Mouse (Mus musculus): ENCODE measurements around the gene Gas2.

Gene Gas2

GRCm38 (mm10) chr7:51861250-51862096 lies at the start of gene Gas2:
Gene Gas2 (plus strand): TSS chr7:51862015.
- DNase-seq, result peak; percentile 92

GRCm38 (mm10) chr7:51815473-51816282 lies 46.1 kb upstream of the Gas2 start:
- DNase-seq, result no peak

GRCm38 (mm10) chr7:51816283-51816839 lies 45.5 kb upstream of the Gas2 start:
- DNase-seq, result no peak

- no peak for DNase-seq
These were observed 43.4 kb upstream of the Gas2 start for GRCm38 (mm10) chr7:51818251-51818974.

- no peak for DNase-seq
These were observed 41.9 kb upstream of the Gas2 start for GRCm38 (mm10) chr7:51819891-51820290.

- DNase-seq, result no peak
These were observed 40.3 kb upstream of the Gas2 start for GRCm38 (mm10) chr7:51821467-51821866.

- no peak for DNase-seq
These were observed 38.1 kb upstream of the Gas2 start for GRCm38 (mm10) chr7:51823562-51824338.

GRCm38 (mm10) chr7:51831917-51832316 lies 29.9 kb upstream of the Gas2 start:
- DNase-seq, result no peak

GRCm38 (mm10) chr7:51840515-51840914 lies 21.3 kb upstream of the Gas2 start:
- no peak for DNase-seq

GRCm38 (mm10) chr7:51850877-51851276 lies 10.9 kb upstream of the Gas2 start:
- no peak for DNase-seq

- DNase-seq, result no peak
These were observed 9.8 kb upstream of the Gas2 start for GRCm38 (mm10) chr7:51851890-51852507.

GRCm38 (mm10) chr7:51862097-51862492 lies 280 bp downstream of the Gas2 start, which contains the start of gene Fancf:
Gene Fancf (minus strand): TSS chr7:51862267.
- peak; percentile 97 for DNase-seq

- DNase-seq, result no peak
These were observed 1.0 kb downstream of the Gas2 start for GRCm38 (mm10) chr7:51862842-51863241.

- no peak for DNase-seq
These were observed 3.5 kb downstream of the Gas2 start for GRCm38 (mm10) chr7:51865336-51865735.

- DNase-seq, result no peak
These were observed 6.2 kb downstream of the Gas2 start for GRCm38 (mm10) chr7:51867983-51868382.

GRCm38 (mm10) chr7:51872041-51872440 lies 10.2 kb downstream of the Gas2 start:
- no peak for DNase-seq

GRCm38 (mm10) chr7:51872597-51872996 lies 10.8 kb downstream of the Gas2 start:
- DNase-seq, result no peak

GRCm38 (mm10) chr7:51876316-51876715 lies 14.5 kb downstream of the Gas2 start:
- no peak for DNase-seq

GRCm38 (mm10) chr7:51878730-51879129 lies 16.9 kb downstream of the Gas2 start:
- no peak for DNase-seq

GRCm38 (mm10) chr7:51879136-51879723 lies 17.4 kb downstream of the Gas2 start:
- DNase-seq, result peak; percentile 62

- no peak for DNase-seq
These were observed 18.3 kb downstream of the Gas2 start for GRCm38 (mm10) chr7:51880121-51880520.
